Mouse (Mus musculus) lung, embryonic 14.5 days (tissue): ENCODE data around the gene Pate2. TPM values are rescaled to one million over a fixed set of nuclear protein-coding genes. Genes with fewer than 3 reads are reported as not detected.
A peak's percentile ranks its signal among the peaks of the same experiment; 100 is the strongest.
"Not testable (repeated sequence)": the region's sequence is repeated elsewhere in the genome, so short reads cannot be mapped to it uniquely, and the experiment has no call there.

Source experiments
- ATAC-seq: fragments of 200-750 bp; cut with Nextera tagmentation; 2 replicates; pipeline ENCODE4 v1.8.0; 2017; ENCODE audit warnings: mild to moderate bottlenecking, moderate TSS enrichment, moderate library complexity; ENCODE audit not compliant: insufficient read depth
- DNase-seq: peaks from one replicate; pipeline ENCODE4 v3.0.0-alpha.2; 2015
- H3K27ac ChIP-seq: fragments of 300-500 bp; sonication (generic); 2 replicates; pipeline ENCODE4 v1.5.1; 2014; ENCODE audit warnings: low read depth, mild to moderate bottlenecking, moderate library complexity
- H3K27me3 ChIP-seq: fragments of 300-500 bp; sonication (generic); 2 replicates; pipeline ENCODE4 v1.6.1; 2014; ENCODE audit warnings: low read length, control low read depth; ENCODE audit not compliant: insufficient read depth
- H3K36me3 ChIP-seq: fragments of 300-500 bp; sonication (generic); 2 replicates; pipeline ENCODE4 v1.6.1; 2014; ENCODE audit warnings: control low read depth; ENCODE audit not compliant: insufficient read depth
- H3K4me1 ChIP-seq: fragments of 300-500 bp; sonication (generic); 2 replicates; pipeline ENCODE4 v1.6.1; 2014; ENCODE audit warnings: antibody characterized with exemption, control low read depth; ENCODE audit not compliant: insufficient read depth
- H3K4me2 ChIP-seq: fragments of 300-500 bp; sonication (generic); 2 replicates; pipeline ENCODE4 v1.6.1; 2014; ENCODE audit warnings: mild to moderate bottlenecking
- H3K4me3 ChIP-seq: fragments of 300-500 bp; sonication (generic); 2 replicates; pipeline ENCODE4 v1.5.1; 2014; ENCODE audit warnings: low read depth, low read length
- H3K9ac ChIP-seq: fragments of 300-500 bp; sonication (generic); 2 replicates; pipeline ENCODE4 v1.6.1; 2014
- H3K9me3 ChIP-seq: fragments of 300-500 bp; sonication (generic); 2 replicates; pipeline ENCODE4 v1.6.1; 2016; ENCODE audit warnings: low read depth, low read length, control low read depth
- CTCF ChIP-seq: IDR thresholded peaks from 2 replicates; pipeline ENCODE4 v1.5.1; 2016; ENCODE audit warnings: antibody characterized with exemption, low read depth
- WGBS: fragments of 180-500 bp; shearing (Covaris S2); extraction: QIAGEN DNeasy Blood & Tissue Kit; methylation state at CpG from one replicate; pipeline ENCODE4 v1.1.7; 2014; 5-methylcytosine and 5-hydroxymethylcytosine counted together
- polyA plus RNA-seq: library from polyadenylated mRNA; unstranded; fragments of >200 nt; fragmentation: Nextera tagmentation; extraction: Ambion mirVana; gene quantifications from 2 replicates; pipeline ENCODE4 v1.2.1, GENCODE M21; 2014

The Pate2 gene
- polyA plus RNA-seq, 1 experiment from 2014 or later = 0.42 TPM

- no peak for ATAC-seq
- WGBS = 24% methylated on average over 2 of the region's 2 CpGs
Measured at GRCm38 (mm10) chr9:35614005-35614404, 43.9 kb downstream of the Pate2 start.

GRCm38 (mm10) chr9:35616784-35617183 lies 46.7 kb downstream of the Pate2 start:
- not testable (repeated sequence) for H3K27ac ChIP-seq, H3K4me2 ChIP-seq, H3K4me1 ChIP-seq, DNase-seq, H3K9me3 ChIP-seq, H3K36me3 ChIP-seq, ATAC-seq, H3K4me3 ChIP-seq, H3K27me3 ChIP-seq, H3K9ac ChIP-seq
- 55% methylated on average over 2 of the region's 2 CpGs for WGBS

More at GRCm38 (mm10) chr9:35614005-35614404, 43.9 kb downstream of the Pate2 start:
- no peak overlapping the region for H3K27ac ChIP-seq
- H3K9me3 ChIP-seq = no peaks in the 10 kb centered on the region
- no peak overlapping the region for H3K4me2 ChIP-seq
- TF ChIP-seq CTCF = peak; percentile 43; the same call in 1 of the 2 replicates
- peak; percentile 18 for DNase-seq
- no peak overlapping the region for H3K4me3 ChIP-seq
- H3K27me3 ChIP-seq = no peaks in the 10 kb centered on the region
- no peak overlapping the region for H3K9ac ChIP-seq
- H3K36me3 ChIP-seq = no peaks in the 10 kb centered on the region
- H3K4me1 ChIP-seq = no peaks in the 10 kb centered on the region

- TF ChIP-seq CTCF = no peak
- DNase-seq = no peak
- Histone ChIP-seq H3K27me3 (no peaks in the 10 kb centered on the region), H3K27ac (no peak overlapping the region), H3K4me2 (no peak overlapping the region), H3K36me3 (no peaks in the 10 kb centered on the region), H3K9me3 (no peaks in the 10 kb centered on the region), H3K4me1 (no peaks in the 10 kb centered on the region), H3K4me3 (no peak overlapping the region), H3K9ac (no peak overlapping the region)
- ATAC-seq = no peak
- WGBS = 89% methylated on average over 1 of the region's 1 CpGs
Measured at GRCm38 (mm10) chr9:35632981-35633380, 62.9 kb downstream of the Pate2 start.

- no peak for TF ChIP-seq CTCF
- H3K4me1 ChIP-seq = no peaks in the 10 kb centered on the region
- DNase-seq (no peak), ATAC-seq (no peak)
- no peaks in the 10 kb centered on the region for H3K9me3 ChIP-seq
- H3K36me3 ChIP-seq = no peaks in the 10 kb centered on the region
- H3K27ac ChIP-seq = no peak within 1 kb of the TSS
- no peak within 1 kb of the TSS for H3K4me2 ChIP-seq
- H3K9ac ChIP-seq = no peak within 1 kb of the TSS
- WGBS = 64% methylated on average over 1 of the region's 1 CpGs
- H3K27me3 ChIP-seq = no peaks in the 10 kb centered on the region
- H3K4me3 ChIP-seq = no peak within 1 kb of the TSS
Measured at GRCm38 (mm10) chr9:35648102-35648501, 78.0 kb downstream of the Pate2 start, which contains the start of gene Pate3. Pate3 (minus strand) TSS chr9:35648202.

DNA sequence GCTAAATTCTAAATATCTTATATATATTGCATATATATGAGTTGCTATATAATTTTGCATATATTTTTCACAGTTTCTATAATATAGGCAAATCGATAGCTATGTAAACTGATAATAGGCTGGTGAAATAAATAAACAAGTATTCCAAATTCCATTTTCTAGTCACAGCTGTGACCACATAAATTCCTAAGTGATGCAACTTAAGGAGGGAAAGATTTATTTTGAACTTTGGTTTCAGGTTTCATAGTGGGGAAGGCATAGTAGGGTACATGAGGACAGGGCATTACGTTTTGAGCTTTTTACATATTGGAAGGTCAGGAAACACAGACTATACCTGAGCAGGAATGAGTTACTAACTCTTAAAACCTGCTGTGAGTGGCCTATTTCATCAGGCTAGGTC lies 103.5 kb downstream of the Pate2 start:
- Histone ChIP-seq H3K9me3 (no peaks in the 10 kb centered on the region), H3K4me2 (no peak overlapping the region), H3K4me3 (no peak overlapping the region), H3K36me3 (no peaks in the 10 kb centered on the region), H3K27me3 (no peaks in the 10 kb centered on the region), H3K27ac (no peak overlapping the region), H3K9ac (no peak overlapping the region), H3K4me1 (no peaks in the 10 kb centered on the region)
- TF ChIP-seq CTCF = no peak
- WGBS = 74% methylated on average over 2 of the region's 2 CpGs
- ATAC-seq (no peak), DNase-seq (no peak)

DNA sequence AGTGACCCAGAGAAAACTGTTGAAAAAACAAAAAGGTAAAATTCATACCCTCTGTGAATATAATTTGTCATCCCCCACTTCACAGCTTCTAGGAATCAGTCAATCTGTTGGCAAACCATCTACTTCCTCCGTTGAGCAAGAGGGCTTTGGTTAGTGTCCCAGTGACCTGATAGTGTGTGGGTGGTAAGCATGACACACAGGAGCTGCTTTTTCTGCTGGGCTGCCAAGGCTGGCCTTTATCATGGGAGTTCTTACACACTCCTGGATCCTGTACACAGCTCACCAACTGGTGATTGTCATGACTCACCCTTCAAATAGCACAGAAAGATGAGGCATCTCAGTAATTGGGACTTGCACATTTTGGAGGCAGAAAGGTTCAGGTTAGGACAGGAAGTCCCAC lies 116.9 kb downstream of the Pate2 start, which contains the start of gene Pate1:
Gene Pate1 (minus strand): TSS at position 378 of the 400 bp plus-strand sequence.
- ATAC-seq (no peak), DNase-seq (no peak)
- WGBS = 37% methylated on average over 1 of the region's 1 CpGs
- Histone ChIP-seq H3K9me3 (no peaks in the 10 kb centered on the region), H3K9ac (no peak within 1 kb of the TSS), H3K4me1 (no peaks in the 10 kb centered on the region), H3K27me3 (no peaks in the 10 kb centered on the region), H3K4me2 (no peak within 1 kb of the TSS), H3K4me3 (no peak within 1 kb of the TSS), H3K27ac (no peak within 1 kb of the TSS), H3K36me3 (no peaks in the 10 kb centered on the region)
- no peak for TF ChIP-seq CTCF

- H3K9me3 ChIP-seq = no peaks in the 10 kb centered on the region
- DNase-seq (no peak), ATAC-seq (no peak)
- H3K9ac ChIP-seq = no peak overlapping the region
- no peak overlapping the region for H3K4me2 ChIP-seq
- no peak overlapping the region for H3K4me3 ChIP-seq
- H3K27ac ChIP-seq = no peak overlapping the region
- H3K4me1 ChIP-seq = no peaks in the 10 kb centered on the region
- TF ChIP-seq CTCF = no peak
- no peaks in the 10 kb centered on the region for H3K36me3 ChIP-seq
- H3K27me3 ChIP-seq = no peaks in the 10 kb centered on the region
Measured at GRCm38 (mm10) chr9:35691924-35692323, 121.8 kb downstream of the Pate2 start.

DNA sequence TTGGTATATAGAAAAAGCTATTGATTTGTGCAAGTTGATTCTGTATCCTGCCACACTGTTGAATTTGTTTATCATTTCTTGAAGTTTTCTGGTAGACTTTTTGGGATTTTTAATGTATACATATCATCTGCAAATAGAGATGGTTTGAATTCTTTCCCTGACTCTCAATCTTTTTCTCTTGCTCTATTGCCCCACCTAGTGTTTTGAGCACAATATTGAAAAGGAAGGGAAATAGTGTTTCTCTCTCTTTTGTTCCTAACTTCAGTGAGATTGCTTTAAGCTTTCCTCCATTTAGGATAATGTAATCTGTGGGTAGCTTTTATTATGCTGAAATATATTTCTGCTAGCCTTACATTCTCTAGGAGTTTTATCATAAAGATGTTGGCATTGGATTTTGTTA lies 137.2 kb downstream of the Pate2 start:
- no peak overlapping the region for H3K9ac ChIP-seq
- H3K4me1 ChIP-seq = no peaks in the 10 kb centered on the region
- H3K36me3 ChIP-seq = no peaks in the 10 kb centered on the region
- no peaks in the 10 kb centered on the region for H3K27me3 ChIP-seq
- H3K9me3 ChIP-seq = no peaks in the 10 kb centered on the region
- 0 out of 2 replicates have a peak, but pooled peaks have one; percentile 16 for TF ChIP-seq CTCF
- no peak overlapping the region for H3K4me2 ChIP-seq
- no peak overlapping the region for H3K27ac ChIP-seq
- no peak for ATAC-seq
- DNase-seq = peak; percentile 4
- no peak overlapping the region for H3K4me3 ChIP-seq

Other genes with a start within 250 kb of the Pate2 start
- 5.2 and 5.4 TPM in 2 replicates for gene Cdon, start 149.2 kb upstream of the Pate2 start, polyA plus RNA-seq
- not detected in 2 replicates for gene Gm1113, start 52.0 kb upstream of the Pate2 start, polyA plus RNA-seq
- gene Ddx25, start 11.8 kb upstream of the Pate2 start, polyA plus RNA-seq = 1.9 and 2.3 TPM in 2 replicates
- gene Pus3, start 11.7 kb upstream of the Pate2 start, polyA plus RNA-seq = 20.0 and 20.8 TPM in 2 replicates
- 18.0 and 18.7 TPM in 2 replicates for gene Hyls1, start 114 bp downstream of the Pate2 start, polyA plus RNA-seq
- not detected in 2 replicates for gene Pate4, start 41.7 kb downstream of the Pate2 start, polyA plus RNA-seq
- gene Pate3, start 77.9 kb downstream of the Pate2 start, polyA plus RNA-seq = not detected in 2 replicates
- not detected in 2 replicates for gene Pate1, start 117.1 kb downstream of the Pate2 start, polyA plus RNA-seq
- gene Gm17677, start 170.8 kb downstream of the Pate2 start, polyA plus RNA-seq = not detected in 2 replicates
- gene Gm17727, start 207.8 kb downstream of the Pate2 start, polyA plus RNA-seq = not detected in 2 replicates
- gene Gm27235, start 219.8 kb downstream of the Pate2 start, polyA plus RNA-seq = not detected in 2 replicates
- gene D730048I06Rik, start 219.8 kb downstream of the Pate2 start, polyA plus RNA-seq = not detected in 2 replicates